Mouse (Mus musculus) liver, embryonic 14.5 days (tissue): Measurements from ENCODE around the gene Fry. TPM values are rescaled to one million over a fixed set of nuclear protein-coding genes. Genes with fewer than 3 reads are reported as not detected.

Experiments used
- ATAC-seq: fragments of 200-750 bp; cut with Nextera tagmentation; 2 replicates; pipeline ENCODE4 v1.8.0; 2017; ENCODE audit warnings: moderate number of reproducible peaks, mild to moderate bottlenecking, moderate library complexity; ENCODE audit not compliant: insufficient read depth
- DNase-seq, 3 experiments: peaks; one replicate each; pipeline ENCODE4 v3.0.0-alpha.2; 2012 to 2013; ENCODE audit warnings: low read depth in 3 of 3, low spot score in 3 of 3
- H3K27ac ChIP-seq: fragments of 300-500 bp; sonication (generic); 2 replicates; pipeline ENCODE4 v1.5.1; 2014; ENCODE audit warnings: moderate library complexity, mild to moderate bottlenecking, control low read depth, inconsistent platforms
- H3K27me3 ChIP-seq: fragments of 300-500 bp; sonication (generic); 2 replicates; pipeline ENCODE4 v1.6.1; 2014; ENCODE audit warnings: mild to moderate bottlenecking, low read length, moderate library complexity; ENCODE audit not compliant: control insufficient read depth, insufficient read depth
- H3K36me3 ChIP-seq: fragments of 300-500 bp; sonication (generic); replicated peaks from 2 replicates; pipeline ENCODE4 v1.6.1; 2014; ENCODE audit warnings: low read depth; ENCODE audit not compliant: control insufficient read depth, insufficient read depth
- H3K4me1 ChIP-seq, 2 experiments: fragments of 200-500 bp in 1 of 2; fragments of 300-500 bp in 1 of 2; sonication (generic) in 1 of 2; replicated peaks; 2 replicates each; pipeline ENCODE4 v1.6.1; 2012 to 2014; ENCODE audit warnings: antibody characterized with exemption in 1 of 2, inconsistent platforms in 1 of 2, low read length in 1 of 2; ENCODE audit not compliant: control insufficient read depth in 2 of 2, insufficient read depth in 2 of 2
- H3K4me2 ChIP-seq: fragments of 300-500 bp; sonication (generic); 2 replicates; pipeline ENCODE4 v1.6.1; 2014; ENCODE audit warnings: low read depth, mild to moderate bottlenecking, control low read depth, moderate library complexity
- H3K4me3 ChIP-seq, 2 experiments: fragments of 200-500 bp in 1 of 2; fragments of 300-500 bp in 1 of 2; sonication (generic) in 1 of 2; 2 replicates each; pipeline ENCODE4 v1.5.1; 2012 to 2014; ENCODE audit warnings: low read depth in 2 of 2, low read length in 2 of 2, mild to moderate bottlenecking in 2 of 2, control low read depth in 1 of 2, inconsistent platforms in 1 of 2, moderate library complexity in 1 of 2; ENCODE audit not compliant: insufficient read depth in 1 of 2
- H3K9ac ChIP-seq: fragments of 300-500 bp; sonication (generic); replicated peaks from 2 replicates; pipeline ENCODE4 v1.6.1; 2014; ENCODE audit warnings: mild to moderate bottlenecking, control low read depth, moderate library complexity
- H3K9me3 ChIP-seq: fragments of 300-500 bp; sonication (generic); 2 replicates; pipeline ENCODE4 v1.6.1; 2016; ENCODE audit warnings: low read length, mixed read lengths; ENCODE audit not compliant: control insufficient read depth
- CTCF ChIP-seq: IDR thresholded peaks from 2 replicates; pipeline ENCODE4 v1.5.1; 2016; ENCODE audit warnings: antibody characterized with exemption, low read depth, control low read depth
- EP300 ChIP-seq: IDR thresholded peaks from 2 replicates; pipeline ENCODE4 v1.6.1; 2016; ENCODE audit warnings: antibody characterized with exemption, low read depth
- WGBS: fragments of 180-500 bp; shearing (Covaris S2); extraction: QIAGEN DNeasy Blood & Tissue Kit; methylation state at CpG from one replicate; pipeline ENCODE4 v1.1.7; 2014; ENCODE audit not compliant: insufficient replicate concordance; 5-methylcytosine and 5-hydroxymethylcytosine counted together
- polyA plus RNA-seq, 2 experiments: library from polyadenylated mRNA; depleted of rRNA in 1 of 2; stranded (reverse) in 1 of 2; unstranded in 1 of 2; fragments of >200 nt; fragmentation: Nextera tagmentation in 1 of 2; extraction: Ambion mirVana in 1 of 2; gene quantifications; 2 replicates each; pipeline versions ENCODE4 v1.2.1 to v1.2.3; 2012 to 2014

The Fry gene
- polyA plus RNA-seq, 2 experiments = 1.4 to 1.9 TPM

GRCm38 (mm10) chr5:150358671-150359070 is 240.2 kb downstream of the Fry start:
- no peak overlapping the region for H3K27ac ChIP-seq
- no peak for DNase-seq

DNA sequence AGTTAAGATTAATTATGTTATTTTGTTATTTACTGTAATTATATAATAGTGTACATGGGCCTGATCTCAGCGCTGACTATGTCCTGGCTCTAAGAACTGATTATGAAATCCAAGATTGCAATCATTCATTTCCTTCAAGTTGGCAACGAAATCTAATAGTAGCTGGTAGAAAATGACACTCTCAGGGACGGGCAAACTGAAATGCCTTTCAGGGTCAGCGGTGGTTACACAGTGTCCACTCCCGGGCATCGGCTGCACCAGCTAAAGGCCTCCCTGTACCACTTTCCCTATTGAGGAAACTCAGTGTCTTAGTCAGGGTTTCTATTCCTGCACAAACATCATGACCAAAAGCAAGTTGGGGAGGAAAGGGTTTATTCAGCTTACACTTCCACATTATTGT is 243.8 kb downstream of the Fry start:
- no peak for ATAC-seq
- H3K4me1 ChIP-seq = no peaks in the 10 kb centered on the region
- no peak for DNase-seq

More at GRCm38 (mm10) chr5:150358671-150359070, 240.2 kb downstream of the Fry start:
- Histone ChIP-seq H3K9me3 (no peaks in the 10 kb centered on the region), H3K27me3 (no peaks in the 10 kb centered on the region), H3K9ac (no peak overlapping the region), H3K4me3 (no peak overlapping the region), H3K36me3 (no peaks in the 10 kb centered on the region), H3K4me1 (no peaks in the 10 kb centered on the region), H3K4me2 (no peak overlapping the region)
- WGBS = 73% methylated on average over 14 of the region's 14 CpGs
- ATAC-seq = no peak
- TF ChIP-seq EP300 = no peak
- TF ChIP-seq CTCF = no peak

GRCm38 (mm10) chr5:150364621-150365020 is 246.2 kb downstream of the Fry start:
- H3K27me3 ChIP-seq = no peaks in the 10 kb centered on the region
- H3K27ac ChIP-seq = no peak overlapping the region
- WGBS = 62% methylated on average over 3 of the region's 3 CpGs
- DNase-seq (no peak), ATAC-seq (no peak)
- H3K9me3 ChIP-seq = no peaks in the 10 kb centered on the region; the same call in 1 of the 2 replicates
- no peak overlapping the region for H3K4me3 ChIP-seq
- TF ChIP-seq CTCF = no peak
- no peak for TF ChIP-seq EP300
- no peak overlapping the region for H3K9ac ChIP-seq
- no peak overlapping the region for H3K4me2 ChIP-seq
- H3K36me3 ChIP-seq = no peaks in the 10 kb centered on the region
- H3K4me1 ChIP-seq = no peaks in the 10 kb centered on the region

More for the DNA sequence above, 243.8 kb downstream of the Fry start:
- Histone ChIP-seq H3K4me2 (no peak overlapping the region), H3K4me3 (no peak overlapping the region), H3K27me3 (no peaks in the 10 kb centered on the region), H3K27ac (no peak overlapping the region), H3K9ac (no peak overlapping the region), H3K36me3 (no peaks in the 10 kb centered on the region), H3K9me3 (no peaks in the 10 kb centered on the region; the same call in 1 of the 2 replicates)
- TF ChIP-seq CTCF (no peak), EP300 (no peak)
- 68% methylated on average over 6 of the region's 6 CpGs for whole genome bisulfite sequencing

DNA sequence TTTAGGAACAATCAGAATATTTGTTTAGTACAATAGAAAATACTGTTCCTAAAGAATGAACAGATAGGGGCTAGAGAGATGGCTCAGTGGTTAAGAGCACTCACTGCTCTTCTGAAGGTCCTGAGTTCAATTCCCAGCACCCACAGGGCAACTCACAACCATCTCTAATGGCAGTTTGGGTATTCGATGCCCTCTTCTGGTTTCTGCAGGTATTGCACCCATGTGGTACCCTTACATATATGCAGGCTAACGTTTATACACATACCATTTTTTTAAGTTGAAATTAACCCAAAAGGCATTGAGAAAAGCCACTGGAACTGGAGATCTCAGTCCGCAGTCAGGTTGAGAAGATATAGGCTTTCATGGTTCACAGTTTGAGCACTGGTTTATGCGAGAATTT is 248.6 kb downstream of the Fry start:
- Histone ChIP-seq H3K4me1 (no peaks in the 10 kb centered on the region), H3K4me2 (no peak overlapping the region), H3K27me3 (no peaks in the 10 kb centered on the region), H3K27ac (no peak overlapping the region), H3K36me3 (no peaks in the 10 kb centered on the region), H3K9ac (no peak overlapping the region), H3K9me3 (no peaks in the 10 kb centered on the region; the same call in 1 of the 2 replicates), H3K4me3 (no peak overlapping the region)
- WGBS = 65% methylated on average over 4 of the region's 4 CpGs
- ATAC-seq (no peak), DNase-seq (no peak)
- peak; percentile 47 for TF ChIP-seq CTCF
- TF ChIP-seq EP300 = no peak

GRCm38 (mm10) chr5:150370291-150370690 is 251.8 kb downstream of the Fry start:
- H3K9ac ChIP-seq = no peak overlapping the region

More at GRCm38 (mm10) chr5:150370291-150370690, 251.8 kb downstream of the Fry start:
- Histone ChIP-seq H3K36me3 (no peaks in the 10 kb centered on the region), H3K9me3 (no peaks in the 10 kb centered on the region; the same call in 1 of the 2 replicates), H3K27ac (no peak overlapping the region), H3K27me3 (no peaks in the 10 kb centered on the region), H3K4me1 (no peaks in the 10 kb centered on the region), H3K4me2 (no peak overlapping the region), H3K4me3 (no peak overlapping the region)
- ATAC-seq (no peak), DNase-seq (no peak)
- 43% methylated on average over 6 of the region's 6 CpGs for WGBS
- TF ChIP-seq CTCF = no peak
- TF ChIP-seq EP300 = no peak
